Mouse (Mus musculus) liver, embryonic 12.5 days (tissue): ENCODE measurements around the gene Csnk2b. TPM values are rescaled to one million over a fixed set of nuclear protein-coding genes. Genes with fewer than 3 reads are reported as not detected.

Experiments
- ATAC-seq: fragments of 200-750 bp; cut with Nextera tagmentation; 2 replicates; pipeline ENCODE4 v1.8.0; 2017; ENCODE audit warnings: moderate number of reproducible peaks, mild to moderate bottlenecking, moderate library complexity
- H3K27ac ChIP-seq: fragments of 300-500 bp; sonication (generic); 2 replicates; pipeline ENCODE4 v1.5.1; 2016; ENCODE audit warnings: mild to moderate bottlenecking
- H3K27me3 ChIP-seq: fragments of 300-500 bp; sonication (generic); replicated peaks from 2 replicates; pipeline ENCODE4 v1.6.1; 2016; ENCODE audit warnings: mild to moderate bottlenecking, moderate library complexity
- H3K36me3 ChIP-seq: fragments of 300-500 bp; sonication (generic); 2 replicates; pipeline ENCODE4 v1.6.1; 2016; ENCODE audit warnings: mild to moderate bottlenecking, moderate library complexity
- H3K4me1 ChIP-seq: fragments of 300-500 bp; sonication (generic); 2 replicates; pipeline ENCODE4 v1.6.1; 2016
- H3K4me2 ChIP-seq: fragments of 300-500 bp; sonication (generic); 2 replicates; pipeline ENCODE4 v1.6.1; 2016; ENCODE audit warnings: mild to moderate bottlenecking, moderate library complexity
- H3K4me3 ChIP-seq: fragments of 300-500 bp; sonication (generic); 2 replicates; pipeline ENCODE4 v1.5.1; 2016; ENCODE audit warnings: mild to moderate bottlenecking, moderate library complexity
- H3K9ac ChIP-seq: fragments of 300-500 bp; sonication (generic); 2 replicates; pipeline ENCODE4 v1.6.1; 2016; ENCODE audit warnings: mild to moderate bottlenecking, moderate library complexity
- H3K9me3 ChIP-seq: fragments of 300-500 bp; sonication (generic); replicated peaks from 2 replicates; pipeline ENCODE4 v1.6.1; 2016; ENCODE audit warnings: mild to moderate bottlenecking, moderate library complexity
- WGBS: fragments of 180-500 bp; shearing (Covaris S2); methylation state at CpG from one replicate; pipeline ENCODE4 v1.1.7; 2016; ENCODE audit not compliant: insufficient replicate concordance; 5-methylcytosine and 5-hydroxymethylcytosine counted together
- polyA plus RNA-seq: library from polyadenylated mRNA; unstranded; fragments of >200 nt; fragmentation: Nextera tagmentation; extraction: Ambion mirVana; gene quantifications from 2 replicates; pipeline ENCODE4 v1.2.1, GENCODE M21; 2016

Csnk2b gene
- polyA plus RNA-seq, 1 experiment from 2014 or later, result 192 TPM

GRCm38 (mm10) chr17:35080248-35080647 is 41.6 kb downstream of the Csnk2b start:
- H3K4me3 ChIP-seq, result peak overlapping the region; percentile 29
- no peaks in the 10 kb centered on the region for H3K9me3 ChIP-seq
- WGBS, result 20% methylated on average over 6 of the region's 6 CpGs
- H3K27me3 ChIP-seq, result peaks cover 27% of the 10 kb centered on the region
- peak overlapping the region; percentile 70 for H3K4me2 ChIP-seq
- ATAC-seq, result peak; percentile 50
- H3K36me3 ChIP-seq, result no peaks in the 10 kb centered on the region
- H3K9ac ChIP-seq, result peak overlapping the region; percentile 62
- peaks cover 62% of the 10 kb centered on the region for H3K4me1 ChIP-seq
- H3K27ac ChIP-seq, result peak overlapping the region; percentile 83

GRCm38 (mm10) chr17:35079778-35080177 is 42.1 kb downstream of the Csnk2b start:
- WGBS, result 6% methylated on average over 9 of the region's 9 CpGs
- Histone ChIP-seq H3K36me3 (no peaks in the 10 kb centered on the region), H3K9ac (peak overlapping the region; percentile 62), H3K4me2 (peak overlapping the region; percentile 70), H3K9me3 (no peaks in the 10 kb centered on the region), H3K4me3 (peak overlapping the region; percentile 29), H3K4me1 (peaks cover 57% of the 10 kb centered on the region), H3K27me3 (peaks cover 31% of the 10 kb centered on the region), H3K27ac (peak overlapping the region; percentile 83)
- peak; percentile 97 for ATAC-seq

GRCm38 (mm10) chr17:35077786-35078233 is 44.0 kb downstream of the Csnk2b start, which contains the start of gene Ly6g6d:
Ly6g6d (minus strand) TSS chr17:35078065.
- Histone ChIP-seq H3K4me1 (peaks cover 60% of the 10 kb centered on the region), H3K4me3 (no peak within 1 kb of the TSS), H3K36me3 (no peaks in the 10 kb centered on the region), H3K27ac (peak within 1 kb of the TSS; percentile 83; the same call in 1 of the 2 replicates), H3K9me3 (no peaks in the 10 kb centered on the region), H3K27me3 (peaks cover 40% of the 10 kb centered on the region), H3K9ac (no peak within 1 kb of the TSS; the same call in 1 of the 2 replicates), H3K4me2 (peak within 1 kb of the TSS; percentile 30)
- WGBS, result 19% methylated on average over 14 of the region's 14 CpGs
- no peak for ATAC-seq

- peaks cover 60% of the 10 kb centered on the region for H3K4me1 ChIP-seq
- ATAC-seq, result no peak
- H3K9ac ChIP-seq, result no peak overlapping the region
- no peak overlapping the region for H3K4me3 ChIP-seq
- peak overlapping the region; percentile 30; the same call in 1 of the 2 replicates for H3K4me2 ChIP-seq
- 0 out of 2 replicates have a peak overlapping the region, but pooled peaks have one; percentile 2 for H3K27ac ChIP-seq
- H3K9me3 ChIP-seq, result no peaks in the 10 kb centered on the region
- 38% methylated on average over 2 of the region's 2 CpGs for WGBS
- H3K36me3 ChIP-seq, result no peaks in the 10 kb centered on the region
- peaks cover 40% of the 10 kb centered on the region for H3K27me3 ChIP-seq
Observed at GRCm38 (mm10) chr17:35077285-35077684, 44.6 kb downstream of the Csnk2b start.

GRCm38 (mm10) chr17:35076507-35077176 is 45.2 kb downstream of the Csnk2b start, which contains the start of gene Ly6g6e:
Ly6g6e (plus strand) TSS chr17:35076902.
- Histone ChIP-seq H3K9ac (no peak within 1 kb of the TSS), H3K4me3 (no peak within 1 kb of the TSS), H3K36me3 (no peaks in the 10 kb centered on the region), H3K27me3 (peaks cover 40% of the 10 kb centered on the region), H3K4me2 (peak within 1 kb of the TSS; percentile 30), H3K27ac (0 out of 2 replicates have a peak within 1 kb of the TSS, but pooled peaks have one; percentile 2), H3K4me1 (peaks cover 57% of the 10 kb centered on the region), H3K9me3 (no peaks in the 10 kb centered on the region)
- no peak for ATAC-seq
- 38% methylated on average over 10 of the region's 10 CpGs for WGBS

- Histone ChIP-seq H3K4me1 (peaks cover 36% of the 10 kb centered on the region), H3K4me3 (no peak overlapping the region), H3K9me3 (no peaks in the 10 kb centered on the region), H3K9ac (no peak overlapping the region), H3K27ac (no peak overlapping the region), H3K4me2 (no peak overlapping the region), H3K36me3 (no peaks in the 10 kb centered on the region), H3K27me3 (peaks cover 46% of the 10 kb centered on the region)
- ATAC-seq, result no peak
- WGBS, result 24% methylated on average over 17 of the region's 17 CpGs
Observed at GRCm38 (mm10) chr17:35074097-35074496, 47.8 kb downstream of the Csnk2b start.

GRCm38 (mm10) chr17:35071454-35071853 is 50.4 kb downstream of the Csnk2b start:
- no peak overlapping the region for H3K4me2 ChIP-seq
- H3K4me3 ChIP-seq, result no peak overlapping the region
- 73% methylated on average over 9 of the region's 9 CpGs for WGBS
- no peak for ATAC-seq
- peaks cover 54% of the 10 kb centered on the region for H3K27me3 ChIP-seq
- no peaks in the 10 kb centered on the region for H3K9me3 ChIP-seq
- H3K9ac ChIP-seq, result no peak overlapping the region
- H3K36me3 ChIP-seq, result no peaks in the 10 kb centered on the region
- peaks cover 13% of the 10 kb centered on the region for H3K4me1 ChIP-seq
- no peak overlapping the region for H3K27ac ChIP-seq

- WGBS, result 45% methylated on average over 6 of the region's 6 CpGs
- Histone ChIP-seq H3K9ac (no peak overlapping the region; the same call in 1 of the 2 replicates), H3K27me3 (peaks cover 58% of the 10 kb centered on the region), H3K9me3 (no peaks in the 10 kb centered on the region), H3K27ac (no peak overlapping the region), H3K4me3 (no peak overlapping the region), H3K36me3 (no peaks in the 10 kb centered on the region), H3K4me1 (peaks cover 14% of the 10 kb centered on the region), H3K4me2 (no peak overlapping the region)
- no peak for ATAC-seq
Observed at GRCm38 (mm10) chr17:35070556-35071229, 51.2 kb downstream of the Csnk2b start.

- Histone ChIP-seq H3K36me3 (no peaks in the 10 kb centered on the region), H3K27ac (no peak overlapping the region), H3K9me3 (no peaks in the 10 kb centered on the region), H3K4me2 (no peak overlapping the region), H3K9ac (no peak overlapping the region), H3K4me3 (no peak overlapping the region), H3K4me1 (peaks cover 28% of the 10 kb centered on the region), H3K27me3 (peaks cover 67% of the 10 kb centered on the region)
- no peak for ATAC-seq
- 67% methylated on average over 17 of the region's 17 CpGs for WGBS
Observed at GRCm38 (mm10) chr17:35068213-35068914, 53.5 kb downstream of the Csnk2b start.
